Mouse (Mus musculus) hindbrain, embryonic 11.5 days (tissue): Measurements from ENCODE around the gene Scnn1g. TPM values are rescaled to one million over a fixed set of nuclear protein-coding genes. Genes with fewer than 3 reads are reported as not detected.
A peak's percentile ranks its signal among the peaks of the same experiment; 100 is the strongest.

Experiments
- ATAC-seq: fragments of 200-750 bp; cut with Nextera tagmentation; 2 replicates; pipeline ENCODE4 v1.8.0; 2017; ENCODE audit warnings: mild to moderate bottlenecking, moderate TSS enrichment, moderate library complexity; ENCODE audit not compliant: low FRiP score
- DNase-seq: peaks from one replicate; pipeline ENCODE4 v3.0.0-alpha.2; 2015; ENCODE audit warnings: low spot score
- H3K27ac ChIP-seq: fragments of 300-500 bp; sonication (generic); 2 replicates; pipeline ENCODE4 v1.5.1; 2014; ENCODE audit warnings: mild to moderate bottlenecking, low read depth, low read length
- H3K27me3 ChIP-seq: fragments of 300-500 bp; sonication (generic); 2 replicates; pipeline ENCODE4 v1.6.1; 2014; ENCODE audit warnings: mild to moderate bottlenecking, low read length, moderate library complexity, mixed read lengths; ENCODE audit not compliant: control insufficient read depth, insufficient read depth
- H3K36me3 ChIP-seq: fragments of 300-500 bp; sonication (generic); 2 replicates; pipeline ENCODE4 v1.6.1; 2014; ENCODE audit warnings: mild to moderate bottlenecking, low read length, moderate library complexity, mixed read lengths; ENCODE audit not compliant: control insufficient read depth, insufficient read depth
- H3K4me1 ChIP-seq: fragments of 300-500 bp; sonication (generic); replicated peaks from 2 replicates; pipeline ENCODE4 v1.6.1; 2014; ENCODE audit warnings: low read length, mixed read lengths; ENCODE audit not compliant: control insufficient read depth, insufficient read depth
- H3K4me2 ChIP-seq: fragments of 300-500 bp; sonication (generic); replicated peaks from 2 replicates; pipeline ENCODE4 v1.6.1; 2014; ENCODE audit warnings: mild to moderate bottlenecking, low read depth, low read length
- H3K4me3 ChIP-seq: fragments of 300-500 bp; sonication (generic); 2 replicates; pipeline ENCODE4 v1.5.1; 2014; ENCODE audit warnings: low read depth, low read length
- H3K9ac ChIP-seq: fragments of 300-500 bp; sonication (generic); 2 replicates; pipeline ENCODE4 v1.6.1; 2014; ENCODE audit warnings: low read depth, low read length
- H3K9me3 ChIP-seq: fragments of 300-500 bp; sonication (generic); 2 replicates; pipeline ENCODE4 v1.6.1; 2016; ENCODE audit warnings: low read length; ENCODE audit not compliant: control insufficient read depth
- WGBS: fragments of 180-500 bp; shearing (Covaris S2); extraction: QIAGEN DNeasy Blood & Tissue Kit; methylation state at CpG from one replicate; pipeline ENCODE4 v1.1.7; 2014; 5-methylcytosine and 5-hydroxymethylcytosine counted together
- polyA plus RNA-seq: library from polyadenylated mRNA; unstranded; fragments of >200 nt; fragmentation: Nextera tagmentation; extraction: Ambion mirVana; gene quantifications from 2 replicates; pipeline ENCODE4 v1.2.1, GENCODE M21; 2014

Gene Scnn1g
- polyA plus RNA-seq = 0.17 and 0.22 TPM in 2 replicates

DNA sequence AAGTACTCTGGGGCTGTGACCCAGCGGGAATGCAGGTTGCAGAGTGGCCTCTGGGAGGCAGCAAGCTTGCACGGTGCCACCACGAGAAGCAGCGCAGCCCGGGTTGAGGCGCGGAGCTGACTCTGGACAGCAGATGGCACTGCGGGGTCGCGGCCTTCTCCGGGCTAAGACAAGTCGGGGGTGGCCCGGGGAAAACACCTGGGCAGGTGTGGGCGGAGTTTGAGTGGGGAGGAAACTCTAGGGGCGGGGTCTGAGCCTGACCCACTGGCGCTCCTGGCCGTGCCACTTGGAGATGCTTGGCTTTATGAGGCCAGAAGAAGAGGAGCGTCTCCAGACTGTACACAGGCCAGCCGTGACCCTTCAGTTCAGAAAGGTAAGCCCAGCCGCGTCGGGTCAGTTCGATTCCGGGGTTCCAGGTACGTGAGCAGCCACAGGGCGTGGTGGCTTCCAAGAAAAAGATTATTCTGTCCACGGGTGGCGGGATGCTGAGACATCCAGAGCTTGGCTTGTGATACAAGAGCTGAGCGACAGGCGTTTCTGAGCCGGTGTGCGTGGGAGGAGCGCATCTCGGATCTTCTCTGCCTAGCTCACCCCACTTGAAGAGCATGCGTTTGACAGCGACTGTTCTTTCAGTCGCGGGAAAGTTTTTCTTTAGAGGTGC, at the start of gene Scnn1g:
Gene Scnn1g (plus strand): TSS at position 309 of the 661 bp plus-strand sequence.
- Histone ChIP-seq H3K27ac (no peak within 1 kb of the TSS), H3K4me1 (no peaks in the 10 kb centered on the region; the same call in 1 of the 2 replicates), H3K36me3 (no peaks in the 10 kb centered on the region), H3K4me2 (peak within 1 kb of the TSS; percentile 51), H3K9me3 (no peaks in the 10 kb centered on the region), H3K27me3 (peaks cover 17% of the 10 kb centered on the region), H3K4me3 (peak within 1 kb of the TSS; percentile 31), H3K9ac (0 out of 2 replicates have a peak within 1 kb of the TSS, but pooled peaks have one; percentile 5)
- DNase-seq (peak; percentile 84), ATAC-seq (peak; percentile 89)
- WGBS = 2% methylated on average over 38 of the region's 38 CpGs

DNA sequence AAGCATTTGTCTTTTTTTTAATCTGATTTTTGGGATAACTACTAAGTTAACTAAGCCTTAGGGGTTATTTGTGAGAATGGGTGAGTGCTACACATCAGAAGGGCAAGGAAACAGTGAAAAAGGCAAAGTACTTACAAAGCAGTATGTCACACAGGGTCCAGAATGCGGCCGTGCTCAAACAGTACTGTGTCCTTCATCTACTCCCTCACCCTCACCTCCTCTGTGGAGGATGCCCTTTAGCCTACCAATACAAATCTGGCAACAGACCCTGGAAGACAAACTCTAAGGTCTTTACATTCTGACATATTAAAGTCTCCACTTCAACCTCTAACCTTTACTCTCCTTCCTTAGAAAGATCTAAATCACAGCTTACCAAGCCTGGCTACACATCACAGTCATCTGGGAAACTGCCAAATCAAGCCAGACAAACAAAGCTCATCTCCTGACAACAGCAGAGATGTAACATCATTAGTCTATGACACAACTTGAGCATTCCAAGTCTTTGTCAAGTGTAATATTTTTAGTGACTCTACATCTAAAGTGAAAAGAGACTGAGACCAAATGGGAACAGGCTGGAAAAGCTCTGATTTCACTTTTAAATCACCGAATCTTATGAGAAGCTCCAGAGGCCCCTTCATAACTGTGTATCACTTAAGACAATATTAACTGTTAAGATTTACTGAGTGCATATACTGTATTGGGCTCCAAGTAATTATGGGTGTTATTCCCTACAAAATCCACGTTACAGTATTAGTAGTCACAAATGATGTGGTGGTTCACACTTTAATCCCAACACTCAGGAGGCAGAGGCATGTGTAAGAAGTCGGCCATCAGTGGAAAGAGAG, 48.9 kb upstream of the Scnn1g start:
- no peak overlapping the region for H3K4me3 ChIP-seq
- WGBS = 95% methylated on average over 5 of the region's 5 CpGs
- H3K36me3 ChIP-seq = no peaks in the 10 kb centered on the region
- no peak overlapping the region for H3K9ac ChIP-seq
- no peaks in the 10 kb centered on the region for H3K27me3 ChIP-seq
- DNase-seq (no peak), ATAC-seq (no peak)
- no peaks in the 10 kb centered on the region for H3K9me3 ChIP-seq
- H3K4me1 ChIP-seq = no peaks in the 10 kb centered on the region
- H3K4me2 ChIP-seq = no peak overlapping the region
- no peak overlapping the region for H3K27ac ChIP-seq

DNA sequence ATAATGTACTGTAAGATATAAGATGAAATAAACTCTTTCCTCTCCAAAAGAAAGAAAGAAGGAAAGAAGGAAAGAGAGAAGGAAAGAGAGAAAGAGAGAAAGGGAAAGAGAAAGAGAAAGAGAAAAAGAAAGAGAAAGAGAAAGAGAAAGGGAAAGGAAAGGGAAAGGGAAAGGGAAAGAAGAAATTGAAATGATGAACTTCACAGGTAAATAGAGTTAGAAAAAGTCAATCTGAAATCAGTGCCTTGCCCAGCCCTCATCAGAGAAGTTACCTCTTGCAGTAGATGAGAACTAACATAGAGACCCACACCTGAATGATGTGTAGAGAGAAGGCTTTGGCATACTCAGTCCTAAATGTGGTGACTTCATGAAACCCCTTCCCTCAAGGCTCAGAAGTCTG, 44.9 kb upstream of the Scnn1g start:
- Histone ChIP-seq H3K36me3 (no peaks in the 10 kb centered on the region), H3K9me3 (no peaks in the 10 kb centered on the region), H3K4me2 (no peak overlapping the region), H3K9ac (no peak overlapping the region), H3K27me3 (no peaks in the 10 kb centered on the region), H3K4me1 (no peaks in the 10 kb centered on the region), H3K4me3 (no peak overlapping the region), H3K27ac (no peak overlapping the region)
- ATAC-seq (no peak), DNase-seq (no peak)

DNA sequence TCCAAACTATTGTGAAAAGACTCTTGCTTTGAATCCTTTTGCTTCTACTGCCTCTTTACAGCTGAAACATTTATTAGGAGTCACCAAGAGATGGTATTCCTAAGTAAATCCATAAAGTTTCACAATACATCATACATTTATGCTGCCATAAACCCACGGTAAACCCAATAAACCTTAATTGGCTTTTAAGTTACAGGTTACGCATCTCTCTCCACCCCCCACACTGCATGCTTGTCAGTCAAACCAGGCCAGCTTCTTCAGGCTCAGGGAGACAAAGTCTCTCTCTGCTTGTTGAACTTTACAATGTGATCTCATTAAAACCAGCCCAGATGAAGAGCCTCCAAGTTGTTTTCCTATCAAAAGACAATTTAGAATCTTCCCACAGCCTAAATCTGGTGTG, 42.5 kb upstream of the Scnn1g start:
- no peak overlapping the region for H3K9ac ChIP-seq
- no peak overlapping the region for H3K27ac ChIP-seq
- ATAC-seq (no peak), DNase-seq (no peak)
- no peaks in the 10 kb centered on the region for H3K9me3 ChIP-seq
- no peak overlapping the region for H3K4me3 ChIP-seq
- 91% methylated on average over 2 of the region's 2 CpGs for WGBS
- no peaks in the 10 kb centered on the region for H3K27me3 ChIP-seq
- no peaks in the 10 kb centered on the region for H3K4me1 ChIP-seq
- H3K4me2 ChIP-seq = no peak overlapping the region
- H3K36me3 ChIP-seq = no peaks in the 10 kb centered on the region

DNA sequence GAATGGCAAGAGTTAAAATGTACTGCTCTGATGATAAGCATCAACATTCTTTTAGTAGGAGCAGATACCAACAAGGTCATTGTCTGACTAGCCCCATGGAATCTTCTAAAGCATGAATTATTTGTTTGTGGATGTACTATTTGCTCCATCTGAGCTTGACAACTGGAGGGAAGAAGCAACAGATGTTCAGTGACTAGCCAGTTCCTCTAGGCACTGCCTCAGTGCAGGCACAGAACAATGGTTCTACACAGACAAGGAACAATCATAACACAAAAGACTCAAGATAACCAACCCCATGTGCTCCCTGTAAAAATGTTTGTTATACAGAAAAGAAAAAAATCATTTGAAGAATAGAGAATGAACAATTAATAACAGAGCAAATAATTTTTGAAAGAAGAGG, 37.1 kb upstream of the Scnn1g start:
- ATAC-seq (no peak), DNase-seq (peak; percentile 9)
- Histone ChIP-seq H3K9me3 (no peaks in the 10 kb centered on the region), H3K9ac (no peak overlapping the region), H3K4me3 (no peak overlapping the region), H3K4me2 (no peak overlapping the region), H3K36me3 (no peaks in the 10 kb centered on the region), H3K27ac (no peak overlapping the region), H3K27me3 (no peaks in the 10 kb centered on the region), H3K4me1 (no peaks in the 10 kb centered on the region)

DNA sequence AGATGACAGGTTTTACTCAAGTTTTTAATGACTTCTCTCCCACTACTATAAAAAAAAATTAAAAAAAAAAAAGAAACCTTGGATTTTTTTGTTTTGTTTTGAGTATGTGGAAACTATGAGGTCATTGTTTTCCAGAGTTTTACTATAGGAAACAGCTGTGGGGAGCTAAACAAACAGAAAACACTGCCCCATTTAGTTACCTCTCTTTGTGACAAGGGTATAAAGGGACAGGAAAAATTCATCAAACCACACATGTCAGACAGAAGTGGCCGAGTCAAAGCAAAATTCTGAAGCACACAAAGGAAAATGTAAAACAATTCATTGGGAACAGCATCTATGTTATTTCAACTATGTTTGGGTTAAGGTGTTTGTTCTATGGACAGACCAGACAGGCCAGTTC, 36.7 kb upstream of the Scnn1g start:
- Histone ChIP-seq H3K4me2 (no peak overlapping the region), H3K4me1 (no peaks in the 10 kb centered on the region), H3K27ac (no peak overlapping the region), H3K27me3 (no peaks in the 10 kb centered on the region), H3K9me3 (no peaks in the 10 kb centered on the region), H3K4me3 (no peak overlapping the region), H3K36me3 (no peaks in the 10 kb centered on the region), H3K9ac (no peak overlapping the region)
- DNase-seq (no peak), ATAC-seq (no peak)
- 48% methylated on average over 1 of the region's 1 CpGs for WGBS

DNA sequence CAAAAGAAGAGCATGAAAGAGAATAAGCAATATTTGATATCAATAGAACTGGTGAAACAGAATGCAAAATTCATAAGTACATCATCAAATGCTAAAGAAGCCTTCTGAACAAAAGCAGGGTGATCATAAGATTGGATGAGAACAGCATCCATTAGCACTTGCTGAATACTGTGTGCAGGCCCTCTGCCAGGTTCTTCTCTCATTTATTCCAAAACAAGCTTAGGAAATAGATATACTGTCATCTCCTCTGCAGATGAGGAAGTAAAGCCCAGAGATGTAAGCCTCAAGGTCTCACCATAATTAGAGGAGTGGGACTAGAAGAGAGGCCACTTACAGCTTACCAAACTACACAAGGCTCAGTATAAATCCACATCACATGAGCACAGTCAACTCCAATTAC, 35.1 kb upstream of the Scnn1g start:
- no peaks in the 10 kb centered on the region for H3K36me3 ChIP-seq
- no peak overlapping the region for H3K9ac ChIP-seq
- H3K4me2 ChIP-seq = no peak overlapping the region
- H3K4me1 ChIP-seq = no peaks in the 10 kb centered on the region
- H3K4me3 ChIP-seq = no peak overlapping the region
- ATAC-seq (no peak), DNase-seq (no peak)
- no peaks in the 10 kb centered on the region for H3K9me3 ChIP-seq
- H3K27me3 ChIP-seq = no peaks in the 10 kb centered on the region
- no peak overlapping the region for H3K27ac ChIP-seq

DNA sequence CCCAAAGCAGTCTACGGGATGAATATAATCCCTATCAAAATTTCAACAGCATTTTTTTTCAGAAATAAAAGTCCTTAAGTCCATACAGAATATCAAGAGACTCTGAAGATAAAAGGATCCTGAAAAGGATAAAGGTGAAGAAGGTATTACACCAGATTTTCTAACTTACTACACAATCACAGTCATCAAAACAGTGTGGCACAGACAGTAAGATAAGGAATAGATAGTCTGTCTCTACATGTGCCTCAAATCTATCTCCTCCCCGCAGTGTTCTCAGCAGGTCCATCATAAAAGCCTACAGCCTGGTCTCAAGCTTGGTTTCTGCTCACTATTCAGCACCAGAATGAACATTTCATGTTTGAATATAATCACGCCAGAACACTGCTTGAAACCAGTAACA, 33.8 kb upstream of the Scnn1g start:
- Histone ChIP-seq H3K27ac (no peak overlapping the region), H3K27me3 (no peaks in the 10 kb centered on the region), H3K36me3 (no peaks in the 10 kb centered on the region), H3K4me1 (no peaks in the 10 kb centered on the region; the same call in 1 of the 2 replicates), H3K4me3 (no peak overlapping the region), H3K4me2 (no peak overlapping the region), H3K9me3 (no peaks in the 10 kb centered on the region), H3K9ac (no peak overlapping the region)
- WGBS = 92% methylated on average over 3 of the region's 3 CpGs
- no peak for ATAC-seq
- DNase-seq = no peak

DNA sequence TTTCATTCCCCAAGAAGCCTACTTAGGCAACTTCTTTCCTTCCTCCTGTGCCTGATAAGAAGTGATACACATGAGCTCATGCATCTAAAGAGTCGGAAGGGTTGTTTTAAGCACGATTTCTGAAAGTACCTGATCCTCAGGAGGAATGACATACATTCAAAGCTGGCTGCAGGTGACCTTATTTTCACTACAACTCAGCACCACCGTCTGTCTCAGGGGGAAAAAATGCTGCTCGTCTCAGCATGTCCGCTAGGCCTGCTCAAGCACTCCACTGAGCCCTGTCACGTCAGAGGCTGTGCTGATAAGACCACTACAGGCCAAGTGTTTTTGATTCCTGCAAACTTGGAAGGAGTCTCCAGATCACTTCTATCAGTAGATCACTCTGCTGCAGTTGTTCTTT, 32.3 kb upstream of the Scnn1g start:
- H3K4me1 ChIP-seq = peaks cover 7% of the 10 kb centered on the region
- H3K36me3 ChIP-seq = no peaks in the 10 kb centered on the region
- no peaks in the 10 kb centered on the region for H3K9me3 ChIP-seq
- H3K27me3 ChIP-seq = no peaks in the 10 kb centered on the region
- H3K27ac ChIP-seq = no peak overlapping the region
- H3K4me3 ChIP-seq = no peak overlapping the region
- no peak overlapping the region for H3K4me2 ChIP-seq
- no peak overlapping the region for H3K9ac ChIP-seq
- DNase-seq (no peak), ATAC-seq (no peak)
- 72% methylated on average over 6 of the region's 6 CpGs for WGBS
